Mouse (Mus musculus) lung, adult 2 months (tissue): Measurements from ENCODE around the gene Plekhg1.

ENCODE experiments used
- CTCF ChIP-seq: fragments of 200-500 bp; IDR thresholded peaks from 2 replicates; pipeline ENCODE4 v1.5.1; 2011; ENCODE audit warnings: mild to moderate bottlenecking, low read length, control low read depth; ENCODE audit not compliant: insufficient read depth
- POLR2A ChIP-seq: fragments of 200-500 bp; IDR thresholded peaks from 2 replicates; pipeline ENCODE4 v1.6.1; 2011; ENCODE audit warnings: low read depth, mild to moderate bottlenecking, control low read depth, low read length, borderline replicate concordance; ENCODE audit errors: extremely low read depth

DNA sequence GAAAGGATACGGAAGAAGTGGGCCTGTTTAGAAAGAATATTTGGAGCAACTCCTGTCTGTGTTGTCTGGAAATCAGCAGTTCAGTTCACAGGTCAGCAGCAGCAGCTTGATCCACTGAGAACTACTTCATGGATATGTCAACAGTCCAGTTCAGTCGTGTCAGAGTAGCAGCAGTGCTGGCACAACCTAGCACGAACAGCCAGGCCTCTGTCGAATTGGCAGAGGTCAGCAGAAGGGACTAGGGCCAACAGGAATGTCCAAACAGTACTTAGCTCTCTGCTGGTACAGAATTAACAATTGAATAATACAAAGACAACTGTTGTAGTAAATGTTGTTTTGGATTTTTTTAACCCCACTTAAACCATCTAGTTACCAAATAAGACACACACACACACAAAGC, 33.9 kb upstream of the Plekhg1 start:
- TF ChIP-seq CTCF (no peak), POLR2A (no peak)
